Mouse (Mus musculus) lung, postnatal 0 days (tissue): ENCODE data around the gene Cep83.

ENCODE experiments used
- CTCF ChIP-seq: IDR thresholded peaks from 2 replicates; pipeline ENCODE4 v1.5.1; 2016; ENCODE audit warnings: antibody characterized with exemption, mild to moderate bottlenecking
- EP300 ChIP-seq: IDR thresholded peaks from 2 replicates; pipeline ENCODE4 v1.6.1; 2016; ENCODE audit warnings: antibody characterized with exemption, mild to moderate bottlenecking, control low read depth

- TF ChIP-seq CTCF (no peak), EP300 (no peak)
Measured at GRCm38 (mm10) chr10:94799485-94800239, 111.2 kb downstream of the Cep83 start.
